Mouse (Mus musculus) ES-CJ7 (cell line): ENCODE results near the gene Fam167b.

ENCODE experiments used
- DNase-seq: peaks from one replicate; pipeline ENCODE4 v3.0.0; 2011; ENCODE audit warnings: low read depth, low spot score

Gene Fam167b

GRCm38 (mm10) chr4:129578466-129578865 lies at the start of gene Fam167b:
Gene Fam167b (minus strand): TSS chr4:129578549.
- no peak for DNase-seq

DNA sequence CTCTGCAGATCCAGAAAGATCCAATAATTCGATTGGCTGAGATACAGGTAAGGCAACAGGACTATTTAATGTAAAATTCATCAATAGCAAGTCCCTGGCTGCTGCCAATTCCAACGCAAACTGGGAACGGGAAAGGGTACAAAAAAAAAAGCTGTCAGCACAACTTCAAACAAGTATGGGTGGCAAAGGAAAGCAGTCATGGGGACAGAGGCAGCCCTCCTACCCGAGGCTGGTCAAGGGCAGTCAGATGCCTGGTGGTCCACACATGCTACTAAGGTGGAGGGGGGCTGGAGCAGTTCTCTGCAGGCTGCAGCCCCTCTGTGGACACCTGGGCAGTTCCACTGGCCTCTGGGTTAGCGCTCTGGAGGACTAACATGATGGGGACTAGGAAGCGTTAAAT lies 47.7 kb upstream of the Fam167b start:
- DNase-seq, result no peak

GRCm38 (mm10) chr4:129625496-129625895 lies 47.1 kb upstream of the Fam167b start:
- no peak for DNase-seq

- DNase-seq, result no peak
Observed at GRCm38 (mm10) chr4:129625029-129625370, 46.7 kb upstream of the Fam167b start.

- DNase-seq, result peak; percentile 74
Observed at GRCm38 (mm10) chr4:129624281-129625028, 46.1 kb upstream of the Fam167b start.

- peak; percentile 42 for DNase-seq
Observed at GRCm38 (mm10) chr4:129623681-129624091, 45.3 kb upstream of the Fam167b start, which contains the start of gene Ccdc28b. Gene Ccdc28b (minus strand): TSS chr4:129623947.

DNA sequence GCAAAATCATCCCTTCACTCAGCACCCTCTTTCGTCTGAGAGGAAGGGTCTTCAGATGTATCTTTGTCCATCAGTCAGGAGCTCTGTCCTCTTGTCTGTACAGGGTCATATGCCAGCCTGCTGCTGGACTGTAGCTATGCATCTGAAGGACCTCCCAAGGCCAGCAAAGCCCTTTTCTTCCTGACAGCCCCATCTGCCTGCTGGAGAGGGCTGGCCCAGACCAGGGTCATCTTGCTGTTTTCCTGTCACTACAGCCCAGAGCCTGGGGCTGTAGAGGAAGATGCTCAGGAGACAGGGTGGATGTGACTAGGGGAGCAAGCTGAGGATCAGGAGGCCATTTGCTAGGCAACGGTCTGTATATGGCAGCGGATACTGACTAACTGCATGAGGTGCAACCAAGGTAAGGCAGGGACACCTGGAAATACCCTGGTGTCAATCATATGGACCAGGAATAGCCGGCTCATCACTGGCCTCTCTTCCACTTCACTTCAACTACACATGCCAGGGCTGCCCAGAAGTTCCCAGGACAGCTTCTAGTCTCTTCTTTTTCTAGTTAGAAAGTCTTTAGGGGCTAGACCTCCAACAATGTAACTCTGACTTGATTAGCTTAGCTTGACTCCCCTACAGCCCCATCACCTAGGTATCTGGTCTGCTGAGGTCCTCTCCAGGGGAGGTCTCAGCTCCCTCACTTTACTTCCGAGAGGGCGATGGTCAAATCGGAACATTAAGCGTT lies 44.6 kb upstream of the Fam167b start:
- no peak for DNase-seq

GRCm38 (mm10) chr4:129622120-129622802 lies 43.9 kb upstream of the Fam167b start:
- no peak for DNase-seq

GRCm38 (mm10) chr4:129621283-129621841 lies 43.0 kb upstream of the Fam167b start:
- DNase-seq, result no peak

GRCm38 (mm10) chr4:129620419-129621282 lies 42.3 kb upstream of the Fam167b start:
- no peak for DNase-seq

GRCm38 (mm10) chr4:129618786-129619691 lies 40.7 kb upstream of the Fam167b start, which contains the start of gene Iqcc:
Gene Iqcc (minus strand): TSS chr4:129619099.
- peak; percentile 95 for DNase-seq

GRCm38 (mm10) chr4:129618031-129618430 lies 39.7 kb upstream of the Fam167b start:
- DNase-seq, result no peak

GRCm38 (mm10) chr4:129617121-129617641 lies 38.8 kb upstream of the Fam167b start:
- DNase-seq, result no peak

DNA sequence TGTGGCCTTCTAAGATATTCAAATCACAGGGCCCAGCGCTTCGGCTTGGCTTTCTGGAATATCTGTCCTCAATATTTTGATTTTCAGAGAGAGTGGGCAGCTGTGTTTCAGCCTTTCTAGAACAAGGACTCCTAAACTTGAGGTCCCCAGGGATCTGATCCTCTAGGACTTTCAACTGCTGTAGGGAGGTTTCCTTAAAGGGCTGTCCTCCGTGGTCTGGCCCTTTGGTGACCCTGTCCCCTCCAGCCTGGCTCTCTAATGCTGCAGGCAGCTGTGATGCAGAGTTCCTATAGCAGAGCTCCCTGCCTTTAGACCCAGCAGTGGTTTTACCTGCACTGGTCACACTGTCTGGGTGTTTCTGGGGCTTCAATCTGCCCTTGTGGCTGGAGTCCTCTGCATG lies 38.3 kb upstream of the Fam167b start:
- DNase-seq, result no peak

- DNase-seq, result no peak
Observed at GRCm38 (mm10) chr4:129615801-129616290, 37.5 kb upstream of the Fam167b start.

- no peak for DNase-seq
Observed at GRCm38 (mm10) chr4:129614093-129614492, 35.7 kb upstream of the Fam167b start, which contains the start of gene Dcdc2b. Gene Dcdc2b (minus strand): TSS chr4:129614257.

GRCm38 (mm10) chr4:129610472-129610871 lies 32.1 kb upstream of the Fam167b start:
- DNase-seq, result no peak

- DNase-seq, result peak; percentile 81
Observed at GRCm38 (mm10) chr4:129610026-129610425, 31.7 kb upstream of the Fam167b start.

DNA sequence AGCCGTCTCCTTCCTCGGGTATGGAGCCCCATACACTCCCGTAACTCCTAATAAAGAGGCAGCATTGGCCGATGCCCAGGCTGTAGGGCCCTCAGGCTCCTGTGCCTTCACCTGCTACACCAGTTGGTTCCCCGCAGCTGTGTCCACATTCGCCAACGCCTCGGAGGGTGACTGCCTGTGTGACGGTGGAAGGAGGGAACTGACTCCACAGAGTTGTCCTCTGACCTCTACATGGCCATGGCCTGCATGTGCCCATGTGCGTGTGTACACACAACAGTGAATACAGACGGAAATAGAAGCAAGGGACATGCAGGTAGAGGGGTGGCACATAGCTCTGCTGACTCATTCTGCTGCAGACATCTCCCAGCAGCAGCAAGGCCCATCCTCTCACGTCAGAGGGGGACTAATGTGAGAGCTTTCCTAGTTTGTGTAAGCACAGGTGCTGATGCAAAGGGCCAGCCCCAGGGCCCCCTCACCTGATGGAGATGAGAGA lies 30.8 kb upstream of the Fam167b start:
- DNase-seq, result no peak
